Mouse (Mus musculus) megakaryocyte, adult 5-6 weeks (primary cell): ENCODE results near the gene Msh4. TPM values are rescaled to one million over a fixed set of nuclear protein-coding genes. Genes with fewer than 3 reads are reported as not detected.

Experiments
- ATAC-seq: 2 replicates; pipeline ENCODE4 v1.8.0; 2016; ENCODE audit warnings: mild to moderate bottlenecking, inconsistent platforms; ENCODE audit not compliant: poor library complexity, severe bottlenecking
- total RNA-seq, 2 experiments: library from RNA; stranded (forward) in 1 of 2; stranded (reverse) in 1 of 2; fragments of 153-499, 151-499 nt in 1 of 2; fragments of 221-1000, 200-1000 nt in 1 of 2; gene quantifications; 2 replicates each; pipeline versions ENCODE4 v1.2.3 to v1.2.4; 2015 to 2017

Msh4 gene
- total RNA-seq (2015) (0.33 TPM in 1 of 2 replicates, not detected in the other), total RNA-seq (2017) (0.04 and 0.08 TPM in 2 replicates)

DNA sequence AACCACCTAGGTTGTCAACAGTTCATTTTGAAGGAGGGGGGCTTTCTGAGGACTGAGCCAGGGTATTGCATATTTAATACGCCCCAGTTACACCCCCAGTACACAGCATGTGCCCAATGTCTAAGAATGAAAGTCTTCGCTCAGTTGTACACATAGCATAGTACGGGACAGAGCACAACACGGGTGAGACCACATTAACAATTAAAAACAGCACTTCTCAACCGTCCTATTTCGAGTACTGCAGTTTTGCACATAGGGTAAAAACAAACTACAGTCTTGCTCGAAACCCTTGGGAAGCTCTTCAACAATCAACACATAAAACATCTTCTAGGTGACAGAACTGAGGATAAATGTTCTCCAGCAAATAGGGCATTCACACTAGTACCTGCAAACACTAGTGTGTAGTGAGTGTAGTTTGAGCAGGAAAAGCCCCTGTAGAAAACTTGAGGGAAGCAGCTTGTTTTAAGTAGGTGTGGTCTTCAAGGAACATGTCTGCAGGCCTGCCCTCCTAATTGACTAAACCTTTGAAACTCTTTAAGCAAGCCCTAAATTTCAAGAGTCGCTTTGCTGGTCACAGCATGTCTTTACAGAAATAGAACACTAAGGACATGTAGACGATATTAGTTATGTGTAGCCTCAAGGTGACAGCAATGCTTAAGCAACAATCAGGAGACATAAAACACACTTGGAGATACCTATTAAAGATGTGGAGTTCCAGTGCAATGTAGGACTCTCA, at the start of gene Msh4:
TSS of gene Msh4 (minus strand) at position 3 of the 736 bp plus-strand sequence.
- no peak for ATAC-seq

DNA sequence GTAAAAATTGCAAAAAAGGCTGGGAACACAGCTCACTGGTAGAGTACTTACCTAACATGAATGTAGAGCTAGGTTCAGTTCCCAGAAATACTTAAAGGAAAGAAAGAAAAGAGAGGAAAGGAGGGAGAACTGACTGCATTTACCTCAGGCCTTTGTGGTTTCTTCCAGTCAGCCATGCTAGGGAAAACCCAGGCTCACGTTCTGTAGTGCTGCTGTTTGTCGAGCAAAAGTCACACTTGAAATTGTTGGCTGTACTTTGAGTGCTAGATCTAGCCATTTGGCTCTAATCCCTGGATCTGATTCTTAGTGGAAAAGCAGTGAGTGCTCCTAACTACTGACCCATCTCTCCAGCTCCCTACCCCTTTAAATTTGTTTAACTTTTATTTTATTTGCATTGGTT, 42.2 kb upstream of the Msh4 start:
- no peak for ATAC-seq

GRCm38 (mm10) chr3:153947271-153947670, 41.3 kb upstream of the Msh4 start:
- no peak for ATAC-seq

DNA sequence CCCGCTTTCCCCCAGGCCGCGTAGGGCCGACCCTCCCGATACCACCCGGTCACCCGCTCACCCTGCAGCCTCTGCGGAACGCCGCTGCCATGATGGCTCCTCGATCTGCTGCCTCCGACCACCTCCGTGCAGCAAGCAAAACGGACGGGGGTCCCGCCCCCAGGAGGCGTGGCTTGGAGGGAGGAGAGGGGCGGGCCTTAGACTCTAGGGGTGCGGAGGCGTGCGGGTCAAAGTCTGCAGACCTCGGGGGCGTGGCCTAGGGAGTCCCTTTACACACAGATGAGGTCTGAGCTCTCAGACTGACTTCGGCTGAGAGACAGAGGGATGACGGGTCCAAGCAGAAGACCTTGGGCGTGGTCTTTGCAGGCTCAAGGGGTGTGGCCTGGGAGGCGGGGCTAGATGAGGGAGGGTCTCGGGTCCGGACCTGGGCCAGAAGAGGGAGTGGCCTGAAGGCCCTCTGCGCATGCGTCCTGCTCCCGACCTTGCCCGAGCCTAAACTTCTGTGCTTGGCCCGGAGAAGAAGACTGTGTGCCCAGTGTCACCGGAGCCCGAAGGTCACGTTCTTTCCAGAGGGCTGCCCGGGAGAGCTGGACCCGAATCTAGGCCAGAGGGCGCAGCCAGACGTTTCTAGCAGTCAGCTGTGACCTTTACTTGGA, 38.5 kb upstream of the Msh4 start, which contains the start of gene Acadm:
TSS of gene Acadm (minus strand) at position 298 of the 656 bp plus-strand sequence.
- peak; percentile 87 for ATAC-seq

- ATAC-seq = peak; percentile 59
Observed at GRCm38 (mm10) chr3:153943901-153944334, 38.0 kb upstream of the Msh4 start.

- no peak for ATAC-seq
Observed at GRCm38 (mm10) chr3:153943003-153943640, 37.2 kb upstream of the Msh4 start.

DNA sequence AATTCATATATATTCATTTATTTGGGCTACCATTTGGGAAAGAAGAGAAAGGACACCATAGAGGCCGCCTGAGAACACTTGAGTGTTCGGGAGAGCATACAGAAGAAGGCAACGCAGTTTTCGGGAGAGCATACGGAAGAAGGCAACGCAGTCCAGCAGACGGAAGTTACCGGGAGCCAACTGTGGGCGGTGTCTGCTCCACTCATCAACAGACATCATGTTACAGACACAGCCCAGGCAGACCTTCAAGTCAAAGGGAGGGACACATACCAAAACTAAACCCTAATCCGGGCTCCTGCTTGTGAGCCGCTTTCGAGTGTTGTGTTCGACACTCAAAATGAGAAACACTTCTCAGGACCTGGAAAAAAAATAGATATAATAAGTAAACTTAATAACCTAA, 35.7 kb upstream of the Msh4 start:
- ATAC-seq = no peak

- no peak for ATAC-seq
Observed at GRCm38 (mm10) chr3:153940486-153940885, 34.5 kb upstream of the Msh4 start.

- no peak for ATAC-seq
Observed at GRCm38 (mm10) chr3:153940021-153940420, 34.1 kb upstream of the Msh4 start.

GRCm38 (mm10) chr3:153937116-153937810, 31.3 kb upstream of the Msh4 start:
- ATAC-seq = no peak

DNA sequence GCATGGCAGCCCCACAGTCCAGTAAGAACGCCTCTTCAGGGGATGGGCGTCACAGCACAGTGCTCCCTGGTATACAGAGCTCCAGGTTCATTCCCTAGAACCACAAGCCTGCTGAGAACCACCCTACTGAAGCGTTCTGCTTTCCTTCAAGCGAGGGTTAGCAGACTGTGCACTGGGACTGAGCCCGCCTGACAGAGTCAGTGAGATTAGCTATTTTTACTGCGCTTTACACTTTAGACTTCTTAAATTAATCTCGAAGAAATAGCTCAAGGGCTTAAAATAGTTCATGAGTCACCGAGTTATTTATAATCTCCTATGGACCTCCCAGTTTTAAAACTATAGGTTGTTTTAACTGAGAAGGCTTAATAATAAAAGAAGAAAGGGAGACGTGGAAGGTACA, 29.9 kb upstream of the Msh4 start:
- ATAC-seq = no peak

GRCm38 (mm10) chr3:153932461-153932860, 26.5 kb upstream of the Msh4 start:
- ATAC-seq = no peak

DNA sequence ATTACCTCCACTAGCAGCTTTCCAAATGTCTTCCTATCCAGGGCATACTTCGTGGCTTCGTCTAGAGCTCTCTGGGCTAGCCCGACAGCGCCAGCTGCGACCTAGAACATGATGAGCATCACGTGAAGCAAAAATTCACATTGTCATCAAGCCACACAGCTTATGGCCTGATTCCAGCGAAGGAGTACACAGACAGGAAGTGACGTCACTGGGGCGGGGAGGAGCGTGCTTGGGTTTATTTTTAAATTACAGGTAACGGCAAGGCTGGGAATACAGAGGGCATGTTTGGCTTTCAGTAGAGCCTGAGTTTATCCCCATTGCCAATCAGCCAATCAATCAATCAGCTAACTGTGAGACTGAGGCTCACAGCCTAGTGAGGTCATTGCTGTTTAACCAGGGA, 23.6 kb upstream of the Msh4 start:
- ATAC-seq = peak; percentile 30; the same call in 1 of the 2 replicates

DNA sequence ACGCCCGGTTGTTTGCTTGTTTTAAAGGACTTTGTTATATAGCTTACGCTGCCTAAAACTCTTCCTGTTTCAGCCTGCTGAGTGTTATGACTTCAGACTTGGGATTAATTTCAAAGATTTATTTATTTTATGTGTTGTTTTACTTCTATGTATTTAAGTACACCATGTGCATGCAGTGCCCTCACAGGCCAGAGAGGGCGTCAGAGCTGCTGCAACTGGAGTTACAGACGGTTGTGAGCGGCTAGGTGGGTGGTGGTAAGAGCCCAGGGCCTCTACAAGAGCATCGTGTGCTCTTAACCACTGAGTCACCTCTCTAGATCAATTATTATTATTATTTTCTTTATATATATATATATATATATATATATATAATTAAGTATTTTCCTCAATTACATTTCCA, 20.4 kb upstream of the Msh4 start:
- ATAC-seq = no peak

DNA sequence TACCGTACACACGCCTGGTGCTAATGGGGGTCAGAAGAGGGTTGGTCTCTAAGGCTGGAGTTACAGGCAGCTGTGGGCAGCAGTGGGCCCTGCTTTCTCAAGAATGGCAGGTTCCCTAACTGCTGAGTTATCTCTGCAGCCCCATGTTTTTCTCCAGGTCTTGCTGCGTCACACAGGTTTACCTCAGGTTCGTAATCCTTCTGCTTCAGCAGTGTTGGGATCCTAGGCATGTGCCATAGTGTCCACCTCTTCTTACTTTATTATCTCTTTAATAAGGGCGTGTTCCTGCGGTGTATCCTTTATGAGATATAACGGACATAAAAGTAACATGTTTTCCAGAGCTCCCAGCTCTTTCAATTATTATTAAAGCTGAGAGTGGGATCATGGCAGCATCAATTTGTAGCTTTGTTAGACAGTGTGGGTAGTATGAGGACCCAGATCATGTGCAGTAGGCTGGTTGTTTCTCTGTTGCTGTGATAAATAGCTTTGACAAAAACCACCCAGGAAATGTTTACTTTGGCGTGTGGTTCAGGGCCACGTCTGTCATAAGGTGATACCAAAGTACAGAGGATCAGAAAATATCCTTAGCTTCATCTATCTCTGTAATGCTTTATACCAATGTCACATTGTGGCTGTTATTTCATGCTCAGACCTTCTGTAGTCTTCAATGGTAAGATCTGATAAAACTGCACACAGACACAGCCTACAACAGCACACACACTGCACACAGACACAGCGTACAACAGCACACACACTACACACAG, 15.4 kb upstream of the Msh4 start:
- no peak for ATAC-seq

- peak; percentile 19; the same call in 1 of the 2 replicates for ATAC-seq
Observed at GRCm38 (mm10) chr3:153917200-153917599, 11.3 kb upstream of the Msh4 start.

DNA sequence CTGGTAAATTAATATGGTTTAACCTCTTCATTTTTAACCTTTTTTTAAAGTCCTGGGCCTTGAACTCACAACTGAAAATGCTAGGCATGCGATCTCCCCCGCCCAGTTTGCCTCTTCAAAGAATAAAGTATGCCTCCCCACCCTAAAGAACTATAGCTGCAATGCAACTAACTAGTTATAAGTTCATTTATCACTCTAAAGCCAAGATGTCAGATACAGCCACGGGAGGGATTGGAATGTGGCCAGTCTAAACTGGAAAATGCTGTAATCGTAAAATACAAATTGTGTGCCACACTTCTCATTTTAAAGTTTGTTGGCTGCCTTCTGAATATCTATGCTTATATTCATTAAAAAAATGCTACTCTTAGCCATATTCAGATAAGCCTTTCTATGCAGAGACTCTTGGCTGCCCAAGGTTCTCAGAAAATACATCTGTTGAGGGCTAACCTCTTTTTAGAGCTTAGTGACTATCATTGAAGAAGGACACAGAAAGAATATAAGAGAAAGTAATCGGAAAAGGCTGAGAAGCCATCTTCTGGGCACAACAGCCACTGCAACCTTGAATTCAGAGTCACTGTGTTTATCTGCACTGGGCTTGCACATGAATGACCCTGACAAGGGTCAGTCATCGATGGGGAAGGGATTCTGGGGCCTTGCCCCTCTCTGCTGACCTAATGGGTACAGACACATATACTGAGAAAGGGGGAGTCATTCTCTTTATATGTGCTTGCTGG, 7.7 kb upstream of the Msh4 start:
- no peak for ATAC-seq

- ATAC-seq = peak; percentile 95
Observed at GRCm38 (mm10) chr3:153912546-153913509, 6.9 kb upstream of the Msh4 start, which contains the start of gene Rabggtb. Gene Rabggtb, minus strand, starts transcription at chr3:153913009.
